Mouse (Mus musculus): ENCODE results near the gene Echdc3. TPM values are rescaled to one million over a fixed set of nuclear protein-coding genes. Genes with fewer than 3 reads are reported as not detected.

Echdc3 gene
- polyA plus RNA-seq, 1 experiment from 2014 or later: 11.1 TPM

DNA sequence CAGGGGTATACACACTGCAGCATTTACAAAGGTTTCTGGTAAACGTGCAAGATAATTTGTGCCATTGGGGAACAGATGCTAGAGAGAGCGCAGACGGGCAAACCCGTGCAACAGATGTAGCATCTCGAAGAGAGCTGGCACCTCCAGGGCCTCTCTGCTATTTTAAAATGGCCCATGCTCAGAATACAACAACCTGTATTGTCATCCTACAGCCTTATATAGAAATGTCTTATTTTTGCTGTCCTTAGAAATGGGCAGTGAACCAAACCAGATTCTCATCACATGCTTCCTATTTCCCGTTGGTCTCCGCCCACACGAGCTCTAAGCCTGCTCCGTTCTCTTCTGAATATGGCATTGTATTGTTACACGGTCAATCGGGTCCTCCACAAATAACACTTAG, 3.7 kb downstream of the Echdc3 start:
- H3K4me3 ChIP-seq (ENCODE audit: low read length): no peak overlapping the region
- H3K4me2 ChIP-seq (ENCODE audit: low read depth, low read length): no peak overlapping the region
- ATAC-seq (ENCODE audit: low read depth): no peak
- H3K9ac ChIP-seq (ENCODE audit: low read length): no peak overlapping the region
- no peak overlapping the region for H3K27ac ChIP-seq (ENCODE audit: low read length)
- H3K9me3 ChIP-seq (ENCODE audit: control insufficient read depth, low read length): no peaks in the 10 kb centered on the region
- 66% methylated on average over 11 of the region's 11 CpGs for WGBS
- H3K36me3 ChIP-seq (ENCODE audit: control insufficient read depth, insufficient read depth, low read length): peaks cover 3% of the 10 kb centered on the region; the same call in 1 of the 2 replicates
- H3K27me3 ChIP-seq (ENCODE audit: control insufficient read depth, insufficient read depth, low read depth, low read length): no peaks in the 10 kb centered on the region
- H3K4me1 ChIP-seq (replicated peaks; ENCODE audit: control insufficient read depth, insufficient read depth, low read length): peaks cover 28% of the 10 kb centered on the region

DNA sequence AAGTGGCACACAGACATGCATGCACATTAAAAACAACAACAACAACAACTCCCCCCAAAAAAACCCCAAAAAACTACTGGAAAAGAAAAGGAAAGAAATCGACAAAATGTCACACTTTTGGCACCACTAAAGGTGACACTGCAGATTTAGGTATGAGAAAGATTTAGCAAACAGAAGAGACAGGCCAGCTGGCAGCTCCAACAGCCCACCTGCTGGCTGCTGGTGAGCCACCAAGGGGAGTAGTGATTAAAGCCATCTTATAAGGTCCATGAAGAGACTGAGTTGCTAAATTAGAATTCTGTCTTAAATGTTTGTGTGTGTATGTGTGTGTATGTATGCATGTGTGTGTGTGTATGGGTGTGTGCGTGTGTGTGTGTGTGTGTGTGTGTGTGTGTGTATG, 5.1 kb downstream of the Echdc3 start:
- Histone ChIP-seq H3K27ac (ENCODE audit: low read length) (no peak overlapping the region), H3K4me3 (ENCODE audit: low read length) (no peak overlapping the region), H3K9ac (ENCODE audit: low read length) (no peak overlapping the region), H3K4me2 (ENCODE audit: low read depth, low read length) (no peak overlapping the region), H3K9me3 (ENCODE audit: control insufficient read depth, low read length) (no peaks in the 10 kb centered on the region), H3K36me3 (ENCODE audit: control insufficient read depth, insufficient read depth, low read length) (peaks cover 3% of the 10 kb centered on the region; the same call in 1 of the 2 replicates), H3K27me3 (ENCODE audit: control insufficient read depth, insufficient read depth, low read depth, low read length) (no peaks in the 10 kb centered on the region), H3K4me1 (replicated peaks; ENCODE audit: control insufficient read depth, insufficient read depth, low read length) (peaks cover 20% of the 10 kb centered on the region)
- WGBS: 83% methylated on average over 2 of the region's 2 CpGs
- no peak for ATAC-seq (ENCODE audit: low read depth)

- Histone ChIP-seq H3K9me3 (ENCODE audit: control insufficient read depth, low read length) (no peaks in the 10 kb centered on the region), H3K4me3 (ENCODE audit: low read length) (no peak overlapping the region), H3K4me2 (ENCODE audit: low read depth, low read length) (no peak overlapping the region), H3K36me3 (ENCODE audit: control insufficient read depth, insufficient read depth, low read length) (no peaks in the 10 kb centered on the region), H3K4me1 (replicated peaks; ENCODE audit: control insufficient read depth, insufficient read depth, low read length) (peaks cover 18% of the 10 kb centered on the region), H3K27ac (ENCODE audit: low read length) (no peak overlapping the region), H3K27me3 (ENCODE audit: control insufficient read depth, insufficient read depth, low read depth, low read length) (no peaks in the 10 kb centered on the region), H3K9ac (ENCODE audit: low read length) (no peak overlapping the region)
- 38% methylated on average over 10 of the region's 10 CpGs for WGBS
- peak; percentile 12; the same call in 1 of the 2 replicates for ATAC-seq (ENCODE audit: low read depth)
These were observed 16.4 kb downstream of the Echdc3 start for GRCm38 (mm10) chr2:6196363-6196973.

- Histone ChIP-seq H3K27me3 (ENCODE audit: control insufficient read depth, insufficient read depth, low read depth, low read length) (no peaks in the 10 kb centered on the region), H3K9me3 (ENCODE audit: control insufficient read depth, low read length) (no peaks in the 10 kb centered on the region), H3K36me3 (ENCODE audit: control insufficient read depth, insufficient read depth, low read length) (no peaks in the 10 kb centered on the region), H3K4me3 (ENCODE audit: low read length) (no peak overlapping the region), H3K27ac (ENCODE audit: low read length) (no peak overlapping the region), H3K4me2 (ENCODE audit: low read depth, low read length) (no peak overlapping the region), H3K4me1 (replicated peaks; ENCODE audit: control insufficient read depth, insufficient read depth, low read length) (peaks cover 18% of the 10 kb centered on the region), H3K9ac (ENCODE audit: low read length) (no peak overlapping the region)
- ATAC-seq (ENCODE audit: low read depth): no peak
- 56% methylated on average over 15 of the region's 15 CpGs for WGBS
These were observed 17.2 kb downstream of the Echdc3 start for GRCm38 (mm10) chr2:6195468-6196239.

- 76% methylated on average over 7 of the region's 7 CpGs for WGBS
- H3K4me2 ChIP-seq (ENCODE audit: low read depth, low read length): no peak overlapping the region
- H3K27ac ChIP-seq (ENCODE audit: low read length): no peak overlapping the region
These were observed 18.3 kb downstream of the Echdc3 start for GRCm38 (mm10) chr2:6194497-6194896.

DNA sequence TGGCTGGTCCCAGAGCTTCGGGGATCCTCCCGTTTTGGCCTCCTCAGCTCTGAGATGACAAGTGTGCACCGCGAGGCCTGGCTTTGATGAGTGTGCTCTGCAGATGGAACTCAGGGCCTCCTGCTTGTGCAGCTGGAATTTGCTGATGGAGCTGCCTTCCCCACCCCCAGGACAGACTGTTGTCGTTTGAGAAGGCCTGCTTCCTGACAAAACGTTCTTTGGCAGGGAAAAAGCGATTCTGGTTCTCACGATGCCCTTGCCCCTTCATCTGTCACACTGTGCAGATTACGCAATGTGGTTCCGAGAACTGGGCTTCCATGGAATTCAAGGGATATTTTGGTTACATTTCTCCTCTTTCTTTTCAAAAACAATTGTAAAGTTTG, 19.3 kb downstream of the Echdc3 start:
- peak; percentile 78 for ATAC-seq (ENCODE audit: low read depth)
- peaks cover 18% of the 10 kb centered on the region for H3K4me1 ChIP-seq (replicated peaks; ENCODE audit: control insufficient read depth, insufficient read depth, low read length)
- H3K27ac ChIP-seq (ENCODE audit: low read length): no peak overlapping the region
- H3K27me3 ChIP-seq (ENCODE audit: control insufficient read depth, insufficient read depth, low read depth, low read length): no peaks in the 10 kb centered on the region
- no peak overlapping the region for H3K4me2 ChIP-seq (ENCODE audit: low read depth, low read length)
- H3K4me3 ChIP-seq (ENCODE audit: low read length): no peak overlapping the region
- no peaks in the 10 kb centered on the region for H3K9me3 ChIP-seq (ENCODE audit: control insufficient read depth, low read length)
- H3K9ac ChIP-seq (ENCODE audit: low read length): no peak overlapping the region
- 39% methylated on average over 10 of the region's 10 CpGs for WGBS
- H3K36me3 ChIP-seq (ENCODE audit: control insufficient read depth, insufficient read depth, low read length): no peaks in the 10 kb centered on the region

More at GRCm38 (mm10) chr2:6194497-6194896, 18.3 kb downstream of the Echdc3 start:
- no peak overlapping the region for H3K9ac ChIP-seq (ENCODE audit: low read length)
- H3K36me3 ChIP-seq (ENCODE audit: control insufficient read depth, insufficient read depth, low read length): no peaks in the 10 kb centered on the region
- H3K4me1 ChIP-seq (replicated peaks; ENCODE audit: control insufficient read depth, insufficient read depth, low read length): peaks cover 18% of the 10 kb centered on the region
- H3K27me3 ChIP-seq (ENCODE audit: control insufficient read depth, insufficient read depth, low read depth, low read length): no peaks in the 10 kb centered on the region
- ATAC-seq (ENCODE audit: low read depth): no peak
- no peaks in the 10 kb centered on the region for H3K9me3 ChIP-seq (ENCODE audit: control insufficient read depth, low read length)
- H3K4me3 ChIP-seq (ENCODE audit: low read length): no peak overlapping the region

- H3K9me3 ChIP-seq (ENCODE audit: control insufficient read depth, low read length): no peaks in the 10 kb centered on the region
- no peak overlapping the region for H3K4me2 ChIP-seq (ENCODE audit: low read depth, low read length)
- H3K27ac ChIP-seq (ENCODE audit: low read length): no peak overlapping the region
- WGBS: 66% methylated on average over 20 of the region's 20 CpGs
- H3K36me3 ChIP-seq (ENCODE audit: control insufficient read depth, insufficient read depth, low read length): no peaks in the 10 kb centered on the region
- peaks cover 18% of the 10 kb centered on the region for H3K4me1 ChIP-seq (replicated peaks; ENCODE audit: control insufficient read depth, insufficient read depth, low read length)
- no peaks in the 10 kb centered on the region for H3K27me3 ChIP-seq (ENCODE audit: control insufficient read depth, insufficient read depth, low read depth, low read length)
- peak; percentile 71 for ATAC-seq (ENCODE audit: low read depth)
- H3K9ac ChIP-seq (ENCODE audit: low read length): no peak overlapping the region
- H3K4me3 ChIP-seq (ENCODE audit: low read length): no peak overlapping the region
These were observed 19.8 kb downstream of the Echdc3 start for GRCm38 (mm10) chr2:6192820-6193590.

DNA sequence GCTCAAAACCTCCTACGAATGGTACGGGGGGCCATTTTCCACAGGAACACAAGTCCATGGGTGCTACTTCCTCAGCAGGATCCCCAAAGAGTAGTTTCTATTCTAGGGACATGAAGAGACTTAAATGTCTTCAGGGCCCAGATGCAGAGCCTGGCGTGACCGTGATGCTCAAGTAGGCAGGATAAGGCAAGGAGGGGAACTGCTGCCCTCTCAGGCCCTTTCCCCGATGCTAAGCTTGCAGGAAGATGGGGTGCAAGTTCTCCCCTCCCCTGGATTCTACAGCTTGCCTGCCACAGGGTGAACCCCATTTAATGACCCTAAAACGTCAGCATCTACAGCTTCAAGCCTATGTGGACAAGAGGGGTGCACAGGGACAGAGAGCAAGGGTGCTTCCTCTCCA, 22.8 kb downstream of the Echdc3 start:
- WGBS: 86% methylated on average over 6 of the region's 6 CpGs
- H3K27ac ChIP-seq (ENCODE audit: low read length): no peak overlapping the region
- H3K9me3 ChIP-seq (ENCODE audit: control insufficient read depth, low read length): no peaks in the 10 kb centered on the region

GRCm38 (mm10) chr2:6189675-6189998, 23.2 kb downstream of the Echdc3 start:
- no peaks in the 10 kb centered on the region for H3K27me3 ChIP-seq (ENCODE audit: control insufficient read depth, insufficient read depth, low read depth, low read length)
- peaks cover 7% of the 10 kb centered on the region for H3K4me1 ChIP-seq (replicated peaks; ENCODE audit: control insufficient read depth, insufficient read depth, low read length)
- H3K4me3 ChIP-seq (ENCODE audit: low read length): no peak overlapping the region
- H3K9ac ChIP-seq (ENCODE audit: low read length): no peak overlapping the region
- H3K36me3 ChIP-seq (ENCODE audit: control insufficient read depth, insufficient read depth, low read length): no peaks in the 10 kb centered on the region
- ATAC-seq (ENCODE audit: low read depth): no peak
- H3K9me3 ChIP-seq (ENCODE audit: control insufficient read depth, low read length): peaks cover 1% of the 10 kb centered on the region; the same call in 1 of the 2 replicates
- WGBS: 52% methylated on average over 2 of the region's 2 CpGs
- H3K27ac ChIP-seq (ENCODE audit: low read length): no peak overlapping the region
- H3K4me2 ChIP-seq (ENCODE audit: low read depth, low read length): no peak overlapping the region

More for the DNA sequence above, 22.8 kb downstream of the Echdc3 start:
- H3K36me3 ChIP-seq (ENCODE audit: control insufficient read depth, insufficient read depth, low read length): no peaks in the 10 kb centered on the region
- peaks cover 7% of the 10 kb centered on the region for H3K4me1 ChIP-seq (replicated peaks; ENCODE audit: control insufficient read depth, insufficient read depth, low read length)
- no peak overlapping the region for H3K4me2 ChIP-seq (ENCODE audit: low read depth, low read length)
- no peak overlapping the region for H3K4me3 ChIP-seq (ENCODE audit: low read length)
- no peak overlapping the region for H3K9ac ChIP-seq (ENCODE audit: low read length)
- ATAC-seq (ENCODE audit: low read depth): no peak
- no peaks in the 10 kb centered on the region for H3K27me3 ChIP-seq (ENCODE audit: control insufficient read depth, insufficient read depth, low read depth, low read length)

All from lung, embryonic 16.5 days (tissue).